Mouse (Mus musculus) limb, embryonic 11.5 days (tissue): ENCODE results near the gene Rsu1. TPM values are rescaled to one million over a fixed set of nuclear protein-coding genes. Genes with fewer than 3 reads are reported as not detected.
A peak's percentile ranks its signal among the peaks of the same experiment; 100 is the strongest.

Source experiments
- ATAC-seq: fragments of 200-750 bp; cut with Nextera tagmentation; 2 replicates; pipeline ENCODE4 v1.8.0; 2017; ENCODE audit warnings: low read depth; ENCODE audit not compliant: insufficient number of reproducible peaks, low FRiP score, low TSS enrichment
- DNase-seq: peaks from one replicate; pipeline ENCODE4 v3.0.0-alpha.2; 2015; ENCODE audit warnings: low spot score
- H3K27ac ChIP-seq: fragments of 300-500 bp; sonication (generic); replicated peaks from 2 replicates; pipeline ENCODE4 v1.5.1; 2014; ENCODE audit warnings: low read depth, mild to moderate bottlenecking, low read length
- H3K27me3 ChIP-seq: fragments of 300-500 bp; sonication (generic); 2 replicates; pipeline ENCODE4 v1.6.1; 2014; ENCODE audit warnings: mild to moderate bottlenecking, low read length, mixed read lengths; ENCODE audit not compliant: control insufficient read depth, insufficient read depth
- H3K36me3 ChIP-seq: fragments of 300-500 bp; sonication (generic); 2 replicates; pipeline ENCODE4 v1.6.1; 2014; ENCODE audit warnings: mild to moderate bottlenecking, low read length, moderate library complexity, mixed read lengths; ENCODE audit not compliant: control insufficient read depth, insufficient read depth
- H3K4me1 ChIP-seq: fragments of 300-500 bp; sonication (generic); 2 replicates; pipeline ENCODE4 v1.6.1; 2014; ENCODE audit warnings: low read length, mixed read lengths; ENCODE audit not compliant: control insufficient read depth, insufficient read depth
- H3K4me2 ChIP-seq: fragments of 300-500 bp; sonication (generic); 2 replicates; pipeline ENCODE4 v1.6.1; 2014; ENCODE audit warnings: low read depth, mild to moderate bottlenecking, moderate library complexity; ENCODE audit not compliant: severe bottlenecking
- H3K4me3 ChIP-seq: fragments of 300-500 bp; sonication (generic); 2 replicates; pipeline ENCODE4 v1.5.1; 2014; ENCODE audit warnings: low read depth, low read length
- H3K9ac ChIP-seq: fragments of 300-500 bp; sonication (generic); 2 replicates; pipeline ENCODE4 v1.6.1; 2014; ENCODE audit warnings: mild to moderate bottlenecking, low read length
- H3K9me3 ChIP-seq: fragments of 300-500 bp; sonication (generic); 2 replicates; pipeline ENCODE4 v1.6.1; 2016; ENCODE audit warnings: low read length; ENCODE audit not compliant: control insufficient read depth
- WGBS: fragments of 180-500 bp; shearing (Covaris S2); extraction: QIAGEN DNeasy Blood & Tissue Kit; methylation state at CpG from one replicate; pipeline ENCODE4 v1.1.7; 2014; 5-methylcytosine and 5-hydroxymethylcytosine counted together
- polyA plus RNA-seq: library from polyadenylated mRNA; unstranded; fragments of >200 nt; fragmentation: Nextera tagmentation; extraction: Ambion mirVana; gene quantifications from 2 replicates; pipeline ENCODE4 v1.2.1, GENCODE M21; 2014

The Rsu1 gene
- polyA plus RNA-seq, 1 experiment from 2014 or later = 98.8 TPM

- H3K9me3 ChIP-seq = no peaks in the 10 kb centered on the region
- WGBS = 79% methylated on average over 10 of the region's 10 CpGs
- H3K4me3 ChIP-seq = no peak overlapping the region
- ATAC-seq (no peak), DNase-seq (no peak)
- no peak overlapping the region for H3K4me2 ChIP-seq
- H3K27me3 ChIP-seq = no peaks in the 10 kb centered on the region
- no peaks in the 10 kb centered on the region for H3K4me1 ChIP-seq
- no peak overlapping the region for H3K9ac ChIP-seq
- no peaks in the 10 kb centered on the region for H3K36me3 ChIP-seq
- H3K27ac ChIP-seq = no peak overlapping the region
Observed at GRCm38 (mm10) chr2:13129337-13129736, 141.9 kb downstream of the Rsu1 start.

GRCm38 (mm10) chr2:13120461-13120860 is 150.8 kb downstream of the Rsu1 start:
- Histone ChIP-seq H3K27me3 (no peaks in the 10 kb centered on the region), H3K4me1 (no peaks in the 10 kb centered on the region), H3K4me2 (no peak overlapping the region), H3K9me3 (no peaks in the 10 kb centered on the region), H3K4me3 (no peak overlapping the region), H3K9ac (no peak overlapping the region), H3K27ac (no peak overlapping the region), H3K36me3 (no peaks in the 10 kb centered on the region)
- DNase-seq = no peak
- WGBS = 92% methylated on average over 5 of the region's 5 CpGs
- ATAC-seq = no peak

- Histone ChIP-seq H3K9me3 (no peaks in the 10 kb centered on the region), H3K27me3 (no peaks in the 10 kb centered on the region), H3K9ac (no peak overlapping the region), H3K27ac (no peak overlapping the region), H3K4me1 (0 out of 2 replicates have a peak, but pooled peaks cover 2% of the 10 kb centered on the region), H3K4me3 (no peak overlapping the region), H3K36me3 (no peaks in the 10 kb centered on the region), H3K4me2 (no peak overlapping the region)
- DNase-seq (no peak), ATAC-seq (no peak)
- 85% methylated on average over 4 of the region's 4 CpGs for WGBS
Observed at GRCm38 (mm10) chr2:13117896-13118295, 153.3 kb downstream of the Rsu1 start.

GRCm38 (mm10) chr2:13106531-13106930 is 164.7 kb downstream of the Rsu1 start:
- Histone ChIP-seq H3K9ac (no peak overlapping the region), H3K36me3 (no peaks in the 10 kb centered on the region), H3K4me1 (no peaks in the 10 kb centered on the region), H3K27ac (no peak overlapping the region), H3K4me2 (no peak overlapping the region), H3K4me3 (no peak overlapping the region), H3K9me3 (no peaks in the 10 kb centered on the region), H3K27me3 (no peaks in the 10 kb centered on the region)
- no peak for DNase-seq
- ATAC-seq = no peak
- 29% methylated on average over 4 of the region's 4 CpGs for WGBS

- 45% methylated on average over 2 of the region's 2 CpGs for WGBS
- no peaks in the 10 kb centered on the region for H3K27me3 ChIP-seq
- H3K4me1 ChIP-seq = no peaks in the 10 kb centered on the region
- ATAC-seq (no peak), DNase-seq (no peak)
- no peak overlapping the region for H3K4me2 ChIP-seq
- H3K9ac ChIP-seq = no peak overlapping the region
- no peak overlapping the region for H3K4me3 ChIP-seq
- no peak overlapping the region for H3K27ac ChIP-seq
- H3K36me3 ChIP-seq = no peaks in the 10 kb centered on the region
- no peaks in the 10 kb centered on the region for H3K9me3 ChIP-seq
Observed at GRCm38 (mm10) chr2:13104388-13104787, 166.8 kb downstream of the Rsu1 start.

GRCm38 (mm10) chr2:13103797-13104200 is 167.4 kb downstream of the Rsu1 start:
- DNase-seq = no peak
- 76% methylated on average over 7 of the region's 7 CpGs for WGBS
- Histone ChIP-seq H3K9ac (no peak overlapping the region), H3K4me3 (no peak overlapping the region), H3K27me3 (no peaks in the 10 kb centered on the region), H3K27ac (no peak overlapping the region), H3K4me2 (no peak overlapping the region), H3K9me3 (no peaks in the 10 kb centered on the region), H3K36me3 (no peaks in the 10 kb centered on the region), H3K4me1 (no peaks in the 10 kb centered on the region)
- ATAC-seq = no peak

- Histone ChIP-seq H3K27me3 (no peaks in the 10 kb centered on the region), H3K36me3 (no peaks in the 10 kb centered on the region), H3K9me3 (no peaks in the 10 kb centered on the region), H3K27ac (no peak overlapping the region), H3K4me3 (no peak overlapping the region), H3K4me2 (no peak overlapping the region), H3K9ac (no peak overlapping the region), H3K4me1 (no peaks in the 10 kb centered on the region)
- DNase-seq = no peak
- 91% methylated on average over 5 of the region's 5 CpGs for WGBS
- no peak for ATAC-seq
Observed at GRCm38 (mm10) chr2:13094045-13094444, 177.2 kb downstream of the Rsu1 start.

- Histone ChIP-seq H3K27me3 (no peaks in the 10 kb centered on the region), H3K4me2 (no peak overlapping the region), H3K9me3 (no peaks in the 10 kb centered on the region), H3K36me3 (no peaks in the 10 kb centered on the region), H3K4me3 (no peak overlapping the region), H3K27ac (no peak overlapping the region), H3K9ac (no peak overlapping the region), H3K4me1 (no peaks in the 10 kb centered on the region)
- 53% methylated on average over 1 of the region's 1 CpGs for WGBS
- no peak for DNase-seq
- no peak for ATAC-seq
Observed at GRCm38 (mm10) chr2:13093570-13093969, 177.6 kb downstream of the Rsu1 start.

GRCm38 (mm10) chr2:13091399-13092015 is 179.7 kb downstream of the Rsu1 start:
- no peaks in the 10 kb centered on the region for H3K27me3 ChIP-seq
- ATAC-seq (no peak), DNase-seq (peak; percentile 4)
- H3K9ac ChIP-seq = no peak overlapping the region
- H3K36me3 ChIP-seq = no peaks in the 10 kb centered on the region
- H3K4me1 ChIP-seq = no peaks in the 10 kb centered on the region
- no peak overlapping the region for H3K4me2 ChIP-seq
- H3K4me3 ChIP-seq = no peak overlapping the region
- no peak overlapping the region for H3K27ac ChIP-seq
- WGBS = 76% methylated on average over 5 of the region's 5 CpGs
- no peaks in the 10 kb centered on the region for H3K9me3 ChIP-seq
